Mouse (Mus musculus): ENCODE measurements at regions not wholly inside any gene's neighbourhood (a gene's known extent, or its start where the extent isn't known, plus 50 kb on each side); places are given as distances from the start of the nearest gene placed in this dataset.

GRCm38 (mm10) chr3:50813760-50814400, 370.5 kb upstream of the Slc7a11 start:
- DNase-seq: no peak

DNA sequence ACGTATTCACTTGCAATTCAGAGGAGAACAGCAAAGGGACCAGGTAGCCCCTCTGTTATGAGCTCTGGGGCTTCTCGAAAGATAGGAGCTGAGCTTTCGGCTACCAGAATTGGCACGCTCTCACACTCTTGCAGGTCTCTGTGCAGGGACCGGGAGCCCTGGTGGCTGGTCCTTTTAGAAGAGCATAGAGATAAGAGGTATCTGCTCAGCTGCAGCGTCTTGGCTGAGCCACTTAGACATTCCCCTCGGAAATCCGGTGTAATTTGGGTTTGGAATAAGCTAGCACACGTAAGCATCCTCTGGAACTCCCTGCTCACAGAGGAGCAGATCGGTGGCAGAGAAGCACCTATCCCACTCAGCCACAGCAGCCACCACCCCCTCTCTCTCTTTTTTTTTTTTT, 372.3 kb upstream of the Slc7a11 start:
- DNase-seq: no peak

- no peak for DNase-seq
Observed at GRCm38 (mm10) chr3:50816479-50816878, 373.1 kb upstream of the Slc7a11 start.

- no peak for DNase-seq
Observed at GRCm38 (mm10) chr3:50817361-50817760, 373.9 kb upstream of the Slc7a11 start.

GRCm38 (mm10) chr3:50820776-50821175, 377.4 kb upstream of the Slc7a11 start:
- no peak for DNase-seq

DNA sequence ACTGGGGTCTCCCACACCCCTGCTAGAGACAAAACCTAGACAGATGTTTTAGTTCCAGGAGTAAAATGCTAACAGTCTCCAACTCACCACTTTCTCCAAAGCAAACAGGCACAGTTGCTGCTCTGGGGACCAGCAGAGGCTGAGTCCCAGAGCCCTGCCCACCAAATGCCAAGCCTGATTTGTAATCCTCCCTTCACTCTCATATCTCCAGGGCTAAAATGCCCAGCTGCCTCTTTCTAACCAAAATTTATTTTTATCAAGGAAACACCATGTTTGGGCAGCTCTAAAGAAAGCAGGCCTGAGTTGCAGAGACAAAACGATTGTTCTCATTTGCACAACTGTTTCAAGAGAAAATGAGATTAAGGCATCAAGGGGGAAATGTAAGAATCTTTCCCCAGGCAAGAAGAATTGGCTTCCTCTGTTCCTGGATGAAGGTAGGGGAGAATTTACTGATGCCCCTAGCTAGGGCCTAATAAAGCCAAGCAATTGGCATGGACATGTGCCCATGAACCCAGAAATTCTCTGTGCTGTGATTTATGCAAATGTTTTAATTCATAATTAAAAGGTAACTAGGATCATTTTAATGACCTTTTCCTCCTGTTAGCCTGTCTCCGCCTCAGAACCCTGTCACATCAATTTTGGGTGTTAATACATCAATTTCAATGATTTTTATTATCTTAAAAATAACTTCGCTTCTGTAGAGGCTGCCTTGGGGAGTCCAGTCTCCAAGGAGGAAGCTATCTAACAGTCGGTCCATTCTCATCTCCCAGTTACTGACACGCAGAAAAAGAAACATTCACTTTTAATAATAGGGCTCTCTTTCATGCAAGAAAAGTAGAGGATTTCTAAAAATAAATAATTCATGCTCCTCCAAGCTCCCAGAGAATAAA, 382.4 kb upstream of the Slc7a11 start:
- DNase-seq: no peak

DNA sequence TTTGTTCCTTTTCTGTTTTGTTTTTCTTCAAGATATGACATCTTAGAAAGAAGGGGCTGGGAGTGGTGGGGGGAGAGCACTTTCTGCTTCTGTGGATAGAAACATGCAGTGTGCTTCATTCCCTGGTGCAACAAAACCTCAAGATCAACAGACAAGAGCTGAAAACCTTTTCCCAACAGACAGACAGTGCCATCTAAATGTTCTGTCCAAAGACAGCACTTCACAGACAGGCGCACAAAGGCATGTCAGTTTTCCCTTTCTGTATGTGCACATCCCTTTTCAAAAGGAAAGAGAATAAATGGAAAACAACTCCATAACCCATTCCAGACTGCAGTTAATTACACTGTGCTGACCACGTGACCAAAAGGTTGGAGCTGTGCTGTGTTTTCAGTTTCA, 383.0 kb upstream of the Slc7a11 start:
- no peak for DNase-seq

DNA sequence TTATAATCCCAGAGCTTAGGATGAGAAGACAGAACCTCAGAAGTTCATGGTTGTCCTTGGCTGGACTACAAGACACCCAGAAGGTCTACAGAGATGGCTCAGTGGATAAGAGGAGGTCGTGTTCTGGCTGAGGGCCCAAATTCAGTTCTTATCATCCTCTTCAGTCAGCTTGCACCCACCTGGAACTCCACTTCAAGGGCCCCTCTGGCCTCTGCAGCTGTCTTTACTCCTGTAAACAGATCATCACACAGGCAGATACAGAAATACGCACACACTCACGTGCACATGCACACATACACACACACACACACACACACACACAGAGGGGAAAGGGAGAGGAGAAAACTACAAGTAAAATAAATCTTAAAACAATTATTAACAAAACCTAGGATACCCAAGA, 385.8 kb upstream of the Slc7a11 start:
- DNase-seq: no peak

DNA sequence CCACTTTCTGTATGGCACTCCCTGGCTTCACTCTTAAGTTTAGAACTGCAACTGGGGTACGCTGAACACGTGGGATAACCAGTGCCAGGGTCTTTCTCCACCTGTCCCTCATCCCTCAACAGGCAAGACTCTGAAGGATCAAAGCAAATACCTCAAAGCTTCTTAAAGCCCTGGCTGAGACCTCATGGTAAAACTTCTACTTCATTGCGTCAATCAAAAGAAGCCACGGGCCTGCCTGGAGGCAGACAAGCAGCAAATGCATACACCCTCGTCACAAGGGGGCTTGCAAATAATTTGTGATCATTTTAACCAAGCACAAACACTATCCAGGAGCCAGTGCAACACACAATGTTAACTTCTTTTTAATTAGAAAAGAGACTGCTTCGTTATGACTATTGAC, 387.0 kb upstream of the Slc7a11 start:
- DNase-seq: no peak

GRCm38 (mm10) chr3:50830926-50831325, 387.5 kb upstream of the Slc7a11 start:
- no peak for DNase-seq

- no peak for DNase-seq
Observed at GRCm38 (mm10) chr3:50842216-50842615, 382.0 kb upstream of the Noct start.

DNA sequence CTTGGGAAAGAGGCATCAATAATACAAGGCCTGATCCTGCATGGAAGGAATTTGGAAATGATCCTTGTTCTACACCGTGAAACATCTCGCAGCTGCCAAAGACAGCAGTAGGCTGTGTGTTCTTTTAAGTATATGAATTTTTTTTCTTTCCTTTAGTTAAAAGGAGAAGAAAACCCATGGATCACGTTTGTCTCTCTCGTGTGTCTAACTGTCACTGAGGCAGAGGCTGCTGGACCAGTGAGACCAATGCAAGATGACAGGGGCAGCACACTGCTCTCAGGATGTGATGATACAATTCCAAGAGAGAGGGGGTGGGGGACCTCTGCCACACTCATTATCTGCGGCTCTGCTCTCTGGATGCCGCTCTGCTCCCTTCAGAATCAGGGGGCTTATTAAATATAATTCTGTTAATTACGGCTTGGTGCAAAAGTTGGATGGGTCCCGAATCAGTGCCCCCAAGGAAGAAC, 379.4 kb upstream of the Noct start:
- DNase-seq: no peak

GRCm38 (mm10) chr3:50845311-50845710, 378.9 kb upstream of the Noct start:
- no peak for DNase-seq

DNA sequence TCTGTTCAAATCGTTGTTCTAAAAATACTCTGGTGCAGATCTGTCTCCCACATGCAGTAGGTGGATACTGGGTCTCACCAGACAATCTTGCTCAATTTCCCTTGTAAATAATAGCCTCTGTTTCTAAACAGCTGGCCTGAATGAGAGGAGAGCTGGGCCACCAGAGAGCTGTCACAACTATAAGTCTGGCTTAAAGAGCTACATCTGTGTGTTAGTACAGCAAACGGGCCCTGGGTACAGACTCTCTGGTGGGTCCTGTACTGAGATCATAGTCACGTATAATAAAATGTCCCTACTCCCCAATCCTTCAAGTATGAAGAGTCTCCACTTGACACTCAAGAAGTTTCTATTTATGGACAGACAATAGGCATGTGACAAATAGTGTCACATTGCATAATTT, 375.7 kb upstream of the Noct start:
- DNase-seq: no peak

DNA sequence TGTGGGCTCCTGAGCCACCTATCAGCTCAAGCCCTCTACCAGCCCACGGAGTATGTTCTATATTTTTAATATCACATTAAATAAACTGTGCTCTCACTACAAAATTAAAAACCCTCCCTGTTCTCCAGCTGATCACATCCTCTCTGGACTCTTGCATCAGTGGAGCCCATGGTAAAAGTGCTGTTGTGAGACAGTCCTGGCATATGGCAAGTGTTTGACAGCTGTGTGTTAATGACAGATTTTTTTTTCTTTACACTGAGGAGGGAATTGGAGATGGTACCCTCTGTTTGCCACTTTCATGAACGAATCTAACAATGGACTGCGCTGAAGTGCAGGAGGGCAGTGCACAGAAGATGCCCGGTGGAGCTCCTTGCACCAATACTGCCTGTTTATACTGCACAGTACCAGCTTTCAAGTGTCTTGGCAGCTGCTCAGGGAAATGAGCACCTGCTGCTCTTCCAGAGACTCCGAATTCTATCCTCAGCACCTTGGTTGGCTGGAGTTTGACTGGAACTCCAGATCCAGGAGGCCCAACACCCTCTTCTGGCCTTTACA, 373.1 kb upstream of the Noct start:
- DNase-seq: no peak

- no peak for DNase-seq
Observed at GRCm38 (mm10) chr3:50867105-50867504, 357.1 kb upstream of the Noct start.

- no peak for DNase-seq
Observed at GRCm38 (mm10) chr3:50869211-50869610, 355.0 kb upstream of the Noct start.

GRCm38 (mm10) chr3:50879050-50879449, 345.2 kb upstream of the Noct start:
- no peak for DNase-seq

GRCm38 (mm10) chr3:50879595-50879994, 344.7 kb upstream of the Noct start:
- DNase-seq: no peak

GRCm38 (mm10) chr3:50881437-50882248, 342.6 kb upstream of the Noct start:
- no peak for DNase-seq

GRCm38 (mm10) chr3:50882249-50882733, 342.0 kb upstream of the Noct start:
- DNase-seq: no peak

DNA sequence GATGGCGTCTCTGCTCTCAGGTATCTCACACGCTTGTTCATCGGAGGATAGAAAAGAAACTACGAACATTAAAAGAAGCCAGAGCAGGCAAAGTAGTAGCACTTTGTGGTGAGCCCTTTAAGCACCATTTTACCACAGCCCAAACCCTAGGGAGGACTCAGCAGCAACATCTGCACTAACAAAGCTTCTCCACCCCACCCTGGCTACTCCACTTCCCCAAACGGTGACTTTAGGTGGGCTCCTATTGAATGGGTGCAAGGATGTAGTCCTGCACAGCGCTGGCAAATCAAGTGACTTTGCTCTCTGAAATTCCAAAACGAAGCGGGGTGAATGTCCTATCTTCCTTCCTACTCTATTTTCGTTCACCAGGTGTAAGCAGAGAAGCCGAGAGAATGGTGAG, 337.9 kb upstream of the Noct start:
- no peak for DNase-seq
